Mouse (Mus musculus) embryonic fibroblast, embryonic 13.5 days (primary cell): ENCODE data around the gene Gclc.

Source experiments
- CTCF ChIP-seq: IDR thresholded peaks from 2 replicates; pipeline ENCODE4 v1.5.1; 2011; ENCODE audit warnings: mild to moderate bottlenecking, control low read depth, low read length, moderate library complexity, borderline replicate concordance; ENCODE audit not compliant: insufficient read depth
- POLR2A ChIP-seq: IDR thresholded peaks from 2 replicates; pipeline ENCODE4 v1.6.1; 2011; ENCODE audit warnings: low read depth, mild to moderate bottlenecking, control low read depth, low read length, moderate library complexity

- no peak for TF ChIP-seq CTCF
- no peak for TF ChIP-seq POLR2A
Observed at GRCm38 (mm10) chr9:77781453-77782163, 27.3 kb downstream of the Gclc start.
